Mouse (Mus musculus) midbrain, embryonic 14.5 days (tissue): ENCODE data around the gene Rpn2. TPM values are rescaled to one million over a fixed set of nuclear protein-coding genes. Genes with fewer than 3 reads are reported as not detected.

Experiments
- ATAC-seq: fragments of 200-750 bp; cut with Nextera tagmentation; 2 replicates; pipeline ENCODE4 v1.8.0; 2017; ENCODE audit warnings: moderate number of reproducible peaks, moderate library complexity; ENCODE audit not compliant: low FRiP score, low TSS enrichment
- DNase-seq: peaks from one replicate; pipeline ENCODE4 v3.0.0-alpha.2; 2015
- H3K27ac ChIP-seq: fragments of 300-500 bp; sonication (generic); replicated peaks from 2 replicates; pipeline ENCODE4 v1.5.1; 2014; ENCODE audit warnings: mild to moderate bottlenecking, low read depth, low read length, moderate library complexity
- H3K27me3 ChIP-seq: fragments of 300-500 bp; sonication (generic); 2 replicates; pipeline ENCODE4 v1.6.1; 2014; ENCODE audit warnings: low read length, control low read depth, mixed read lengths; ENCODE audit not compliant: control insufficient read depth, insufficient read depth
- H3K36me3 ChIP-seq: fragments of 300-500 bp; sonication (generic); 2 replicates; pipeline ENCODE4 v1.6.1; 2014; ENCODE audit warnings: low read length, control low read depth; ENCODE audit not compliant: control insufficient read depth, insufficient read depth
- H3K4me1 ChIP-seq: fragments of 300-500 bp; sonication (generic); 2 replicates; pipeline ENCODE4 v1.6.1; 2014; ENCODE audit warnings: mild to moderate bottlenecking, antibody characterized with exemption, low read length, control low read depth; ENCODE audit not compliant: control insufficient read depth, insufficient read depth
- H3K4me2 ChIP-seq: fragments of 300-500 bp; sonication (generic); 2 replicates; pipeline ENCODE4 v1.6.1; 2014; ENCODE audit warnings: mild to moderate bottlenecking, low read length, moderate library complexity
- H3K4me3 ChIP-seq: fragments of 300-500 bp; sonication (generic); replicated peaks from 2 replicates; pipeline ENCODE4 v1.5.1; 2014; ENCODE audit warnings: low read depth, low read length
- H3K9ac ChIP-seq: fragments of 300-500 bp; sonication (generic); replicated peaks from 2 replicates; pipeline ENCODE4 v1.6.1; 2014; ENCODE audit warnings: mild to moderate bottlenecking, low read length, moderate library complexity
- H3K9me3 ChIP-seq: fragments of 300-500 bp; sonication (generic); 2 replicates; pipeline ENCODE4 v1.6.1; 2016; ENCODE audit warnings: low read length, control low read depth, mixed read lengths; ENCODE audit not compliant: control insufficient read depth
- WGBS: fragments of 180-500 bp; shearing (Covaris S2); extraction: QIAGEN DNeasy Blood & Tissue Kit; methylation state at CpG from one replicate; pipeline ENCODE4 v1.1.7; 2014; 5-methylcytosine and 5-hydroxymethylcytosine counted together
- polyA plus RNA-seq: library from polyadenylated mRNA; unstranded; fragments of >200 nt; fragmentation: Nextera tagmentation; extraction: Ambion mirVana; gene quantifications from 2 replicates; pipeline ENCODE4 v1.2.1, GENCODE M21; 2014

Gene Rpn2
- polyA plus RNA-seq, 1 experiment from 2014 or later = 194 TPM

- Histone ChIP-seq H3K36me3 (peaks cover 86% of the 10 kb centered on the region), H3K4me3 (no peak overlapping the region), H3K27ac (peak overlapping the region; percentile 57; the same call in 1 of the 2 replicates), H3K4me2 (no peak overlapping the region), H3K9ac (no peak overlapping the region), H3K4me1 (peaks cover 12% of the 10 kb centered on the region), H3K27me3 (no peaks in the 10 kb centered on the region), H3K9me3 (no peaks in the 10 kb centered on the region)
- no peak for DNase-seq
- 81% methylated on average over 14 of the region's 14 CpGs for WGBS
- ATAC-seq = no peak
Measured at GRCm38 (mm10) chr2:157316358-157316933, 37.6 kb downstream of the Rpn2 start.

- Histone ChIP-seq H3K36me3 (peaks cover 87% of the 10 kb centered on the region), H3K9ac (no peak overlapping the region), H3K9me3 (no peaks in the 10 kb centered on the region), H3K4me3 (no peak overlapping the region), H3K27me3 (no peaks in the 10 kb centered on the region), H3K27ac (0 out of 2 replicates have a peak overlapping the region, but pooled peaks have one; percentile 57), H3K4me2 (no peak overlapping the region), H3K4me1 (peaks cover 12% of the 10 kb centered on the region)
- DNase-seq = no peak
- WGBS = 89% methylated on average over 6 of the region's 6 CpGs
- ATAC-seq = no peak
Measured at GRCm38 (mm10) chr2:157317220-157317619, 38.4 kb downstream of the Rpn2 start.

- 69% methylated on average over 8 of the region's 8 CpGs for WGBS
- Histone ChIP-seq H3K27me3 (no peaks in the 10 kb centered on the region), H3K9me3 (no peaks in the 10 kb centered on the region), H3K27ac (peak overlapping the region; percentile 45), H3K4me3 (no peak overlapping the region), H3K36me3 (peaks cover 88% of the 10 kb centered on the region), H3K4me1 (no peaks in the 10 kb centered on the region), H3K9ac (no peak overlapping the region), H3K4me2 (no peak overlapping the region)
- ATAC-seq (no peak), DNase-seq (no peak)
Measured at GRCm38 (mm10) chr2:157320135-157320534, 41.3 kb downstream of the Rpn2 start.

GRCm38 (mm10) chr2:157320886-157321285 is 42.1 kb downstream of the Rpn2 start:
- H3K36me3 ChIP-seq = peaks cover 87% of the 10 kb centered on the region
- H3K9ac ChIP-seq = no peak overlapping the region
- H3K27ac ChIP-seq = no peak overlapping the region
- no peaks in the 10 kb centered on the region for H3K9me3 ChIP-seq
- 37% methylated on average over 5 of the region's 5 CpGs for WGBS
- H3K4me2 ChIP-seq = no peak overlapping the region
- no peaks in the 10 kb centered on the region for H3K4me1 ChIP-seq
- DNase-seq (no peak), ATAC-seq (no peak)
- no peaks in the 10 kb centered on the region for H3K27me3 ChIP-seq
- H3K4me3 ChIP-seq = no peak overlapping the region

GRCm38 (mm10) chr2:157322029-157322766 is 43.4 kb downstream of the Rpn2 start:
- no peaks in the 10 kb centered on the region for H3K27me3 ChIP-seq
- peaks cover 85% of the 10 kb centered on the region for H3K36me3 ChIP-seq
- H3K9me3 ChIP-seq = no peaks in the 10 kb centered on the region
- no peak overlapping the region; the same call in 1 of the 2 replicates for H3K9ac ChIP-seq
- peak overlapping the region; percentile 33; the same call in 1 of the 2 replicates for H3K27ac ChIP-seq
- no peak overlapping the region for H3K4me2 ChIP-seq
- no peaks in the 10 kb centered on the region for H3K4me1 ChIP-seq
- DNase-seq (peak; percentile 47), ATAC-seq (no peak)
- H3K4me3 ChIP-seq = no peak overlapping the region
- WGBS = 73% methylated on average over 5 of the region's 5 CpGs

GRCm38 (mm10) chr2:157325238-157325637 is 46.4 kb downstream of the Rpn2 start:
- no peak overlapping the region for H3K9ac ChIP-seq
- DNase-seq = no peak
- peaks cover 13% of the 10 kb centered on the region for H3K4me1 ChIP-seq
- ATAC-seq = no peak
- no peaks in the 10 kb centered on the region for H3K9me3 ChIP-seq
- no peak overlapping the region for H3K27ac ChIP-seq
- no peak overlapping the region for H3K4me3 ChIP-seq
- H3K36me3 ChIP-seq = peaks cover 67% of the 10 kb centered on the region
- H3K27me3 ChIP-seq = no peaks in the 10 kb centered on the region
- WGBS = 82% methylated on average over 2 of the region's 2 CpGs
- no peak overlapping the region for H3K4me2 ChIP-seq

GRCm38 (mm10) chr2:157328106-157328505 is 49.3 kb downstream of the Rpn2 start:
- Histone ChIP-seq H3K4me1 (peaks cover 19% of the 10 kb centered on the region), H3K27me3 (no peaks in the 10 kb centered on the region), H3K36me3 (peaks cover 41% of the 10 kb centered on the region), H3K27ac (peak overlapping the region; percentile 72), H3K9me3 (no peaks in the 10 kb centered on the region), H3K9ac (no peak overlapping the region), H3K4me3 (no peak overlapping the region), H3K4me2 (no peak overlapping the region)
- WGBS = 8% methylated on average over 5 of the region's 5 CpGs
- DNase-seq = no peak
- ATAC-seq = peak; percentile 79

- DNase-seq (peak; percentile 78), ATAC-seq (peak; percentile 74)
- H3K4me2 ChIP-seq = no peak overlapping the region
- peak overlapping the region; percentile 72 for H3K27ac ChIP-seq
- peaks cover 36% of the 10 kb centered on the region for H3K36me3 ChIP-seq
- H3K9ac ChIP-seq = 0 out of 2 replicates have a peak overlapping the region, but pooled peaks have one; percentile 34
- H3K9me3 ChIP-seq = no peaks in the 10 kb centered on the region
- H3K27me3 ChIP-seq = no peaks in the 10 kb centered on the region
- WGBS = 3% methylated on average over 11 of the region's 11 CpGs
- H3K4me1 ChIP-seq = peaks cover 19% of the 10 kb centered on the region
- H3K4me3 ChIP-seq = no peak overlapping the region
Measured at GRCm38 (mm10) chr2:157328570-157328969, 49.8 kb downstream of the Rpn2 start.

GRCm38 (mm10) chr2:157332059-157332458 is 53.2 kb downstream of the Rpn2 start:
- ATAC-seq (no peak), DNase-seq (no peak)
- WGBS = 48% methylated on average over 5 of the region's 5 CpGs
- peak overlapping the region; percentile 49; the same call in 1 of the 2 replicates for H3K27ac ChIP-seq
- H3K9me3 ChIP-seq = no peaks in the 10 kb centered on the region
- peaks cover 7% of the 10 kb centered on the region for H3K36me3 ChIP-seq
- H3K4me2 ChIP-seq = no peak overlapping the region
- no peak overlapping the region for H3K4me3 ChIP-seq
- H3K4me1 ChIP-seq = peaks cover 19% of the 10 kb centered on the region
- no peak overlapping the region for H3K9ac ChIP-seq
- H3K27me3 ChIP-seq = no peaks in the 10 kb centered on the region
